Mouse (Mus musculus): ENCODE measurements at regions not wholly inside any gene's neighbourhood (a gene's known extent, or its start where the extent isn't known, plus 50 kb on each side); places are given as distances from the start of the nearest gene placed in this dataset.

GRCm38 (mm10) chr12:59616075-59616474 lies 396.6 kb upstream of the Fbxo33 start:
- intact Hi-C loops (cut with DNase I), result no loop called here
- DNase-seq, result no peak

GRCm38 (mm10) chr12:59599785-59600184 lies 380.3 kb upstream of the Fbxo33 start:
- intact Hi-C loops (cut with DNase I), result no loop called here
- DNase-seq, result no peak

GRCm38 (mm10) chr12:59589354-59589753 lies 369.8 kb upstream of the Fbxo33 start:
- no peak for DNase-seq
- intact Hi-C loops (cut with DNase I), result no loop called here

GRCm38 (mm10) chr12:59582587-59582986 lies 363.1 kb upstream of the Fbxo33 start:
- intact Hi-C loops (cut with DNase I), result no loop called here
- no peak for DNase-seq

GRCm38 (mm10) chr12:59579694-59580093 lies 360.2 kb upstream of the Fbxo33 start:
- no peak for DNase-seq

GRCm38 (mm10) chr12:59563960-59564359 lies 344.4 kb upstream of the Fbxo33 start:
- no peak for DNase-seq
- intact Hi-C loops (cut with DNase I), result no loop called here

More at GRCm38 (mm10) chr12:59579694-59580093, 360.2 kb upstream of the Fbxo33 start:
- intact Hi-C loops (cut with DNase I), result no loop called here

GRCm38 (mm10) chr12:59539788-59540187 lies 320.3 kb upstream of the Fbxo33 start:
- intact Hi-C loops (cut with DNase I), result no loop called here

GRCm38 (mm10) chr12:59530521-59530920 lies 311.0 kb upstream of the Fbxo33 start:
- no peak for DNase-seq
- intact Hi-C loops (cut with DNase I), result no loop called here

More at GRCm38 (mm10) chr12:59539788-59540187, 320.3 kb upstream of the Fbxo33 start:
- DNase-seq, result no peak

- DNase-seq, result no peak
- intact Hi-C loops (cut with DNase I), result no loop called here
Measured at GRCm38 (mm10) chr12:59523368-59523767, 303.8 kb upstream of the Fbxo33 start.

GRCm38 (mm10) chr12:59521946-59522345 lies 302.4 kb upstream of the Fbxo33 start:
- DNase-seq, result no peak
- intact Hi-C loops (cut with DNase I), result no loop called here

GRCm38 (mm10) chr12:59509857-59510256 lies 290.3 kb upstream of the Fbxo33 start:
- intact Hi-C loops (cut with DNase I), result no loop called here
- DNase-seq, result no peak

- no peak for DNase-seq
- intact Hi-C loops (cut with DNase I), result no loop called here
Measured at GRCm38 (mm10) chr12:59509175-59509574, 289.6 kb upstream of the Fbxo33 start.

- intact Hi-C loops (cut with DNase I), result no loop called here
- DNase-seq, result no peak
Measured at GRCm38 (mm10) chr12:59507431-59507830, 287.9 kb upstream of the Fbxo33 start.

GRCm38 (mm10) chr12:59497434-59497833 lies 277.9 kb upstream of the Fbxo33 start:
- DNase-seq, result no peak
- intact Hi-C loops (cut with DNase I), result no loop called here

- no peak for DNase-seq
- intact Hi-C loops (cut with DNase I), result no loop called here
Measured at GRCm38 (mm10) chr12:59488019-59488418, 268.5 kb upstream of the Fbxo33 start.

- intact Hi-C loops (cut with DNase I), result no loop called here
Measured at GRCm38 (mm10) chr12:59487507-59487906, 268.0 kb upstream of the Fbxo33 start.

GRCm38 (mm10) chr12:59460997-59461961 lies 241.8 kb upstream of the Fbxo33 start:
- intact Hi-C loops (cut with DNase I), result no loop called here
- DNase-seq, result no peak

More at GRCm38 (mm10) chr12:59487507-59487906, 268.0 kb upstream of the Fbxo33 start:
- DNase-seq, result no peak

GRCm38 (mm10) chr12:59456175-59456851 lies 236.8 kb upstream of the Fbxo33 start:
- intact Hi-C loops (cut with DNase I), result no loop called here
- no peak for DNase-seq

- DNase-seq, result no peak
- intact Hi-C loops (cut with DNase I), result no loop called here
Measured at GRCm38 (mm10) chr12:59415051-59415450, 195.5 kb upstream of the Fbxo33 start.

- intact Hi-C loops (cut with DNase I), result no loop called here
- no peak for DNase-seq
Measured at GRCm38 (mm10) chr12:59411491-59411890, 192.0 kb upstream of the Fbxo33 start.

GRCm38 (mm10) chr12:59391103-59391502 lies 171.6 kb upstream of the Fbxo33 start:
- DNase-seq, result no peak
- intact Hi-C loops (cut with DNase I), result no loop called here

- intact Hi-C loops (cut with DNase I), result loop anchor here (10.0 kb wide), 1 partner anchor 1202 kb away; no protein-coding TSS in a partner anchor
- peak; percentile 39 to 63 for DNase-seq
Measured at GRCm38 (mm10) chr12:59382812-59383211, 163.3 kb upstream of the Fbxo33 start.
